Mouse (Mus musculus) embryonic facial prominence, embryonic 13.5 days (tissue): ENCODE measurements around the gene Cfap57. TPM values are rescaled to one million over a fixed set of nuclear protein-coding genes. Genes with fewer than 3 reads are reported as not detected.
"Not testable (repeated sequence)": the region's sequence is repeated elsewhere in the genome, so short reads cannot be mapped to it uniquely, and the experiment has no call there.

ENCODE experiments used
- ATAC-seq: fragments of 200-750 bp; cut with Nextera tagmentation; 2 replicates; pipeline ENCODE4 v1.8.0; 2017; ENCODE audit warnings: low read depth; ENCODE audit not compliant: insufficient number of reproducible peaks, insufficient read depth, low FRiP score, low TSS enrichment
- H3K27ac ChIP-seq: fragments of 300-500 bp; sonication (generic); 2 replicates; pipeline ENCODE4 v1.5.1; 2015; ENCODE audit warnings: moderate library complexity, mild to moderate bottlenecking, inconsistent platforms
- H3K27me3 ChIP-seq: fragments of 300-500 bp; sonication (generic); 2 replicates; pipeline ENCODE4 v1.6.1; 2015; ENCODE audit warnings: mild to moderate bottlenecking, inconsistent platforms
- H3K36me3 ChIP-seq: fragments of 300-500 bp; sonication (generic); 2 replicates; pipeline ENCODE4 v1.6.1; 2015; ENCODE audit warnings: mild to moderate bottlenecking, inconsistent platforms
- H3K4me1 ChIP-seq: fragments of 300-500 bp; sonication (generic); 2 replicates; pipeline ENCODE4 v1.6.1; 2015; ENCODE audit warnings: inconsistent platforms
- H3K4me2 ChIP-seq: fragments of 300-500 bp; sonication (generic); 2 replicates; pipeline ENCODE4 v1.6.1; 2015; ENCODE audit warnings: moderate library complexity, mild to moderate bottlenecking, inconsistent platforms
- H3K4me3 ChIP-seq: fragments of 300-500 bp; sonication (generic); 2 replicates; pipeline ENCODE4 v1.5.1; 2015; ENCODE audit warnings: mild to moderate bottlenecking, inconsistent platforms
- H3K9ac ChIP-seq: fragments of 300-500 bp; sonication (generic); 2 replicates; pipeline ENCODE4 v1.6.1; 2015; ENCODE audit warnings: mild to moderate bottlenecking, inconsistent platforms
- H3K9me3 ChIP-seq: fragments of 300-500 bp; sonication (generic); 2 replicates; pipeline ENCODE4 v1.6.1; 2016; ENCODE audit warnings: inconsistent platforms
- WGBS: fragments of 180-500 bp; shearing (Covaris S2); methylation state at CpG from one replicate; pipeline ENCODE4 v1.1.7; 2015; ENCODE audit warnings: mixed read lengths; 5-methylcytosine and 5-hydroxymethylcytosine counted together
- polyA plus RNA-seq: library from polyadenylated mRNA; unstranded; fragments of >200 nt; fragmentation: Nextera tagmentation; extraction: Ambion mirVana; gene quantifications from 2 replicates; pipeline ENCODE4 v1.2.1, GENCODE M21; 2015

Cfap57 gene
- polyA plus RNA-seq, 1 experiment from 2014 or later, result 0.22 TPM

DNA sequence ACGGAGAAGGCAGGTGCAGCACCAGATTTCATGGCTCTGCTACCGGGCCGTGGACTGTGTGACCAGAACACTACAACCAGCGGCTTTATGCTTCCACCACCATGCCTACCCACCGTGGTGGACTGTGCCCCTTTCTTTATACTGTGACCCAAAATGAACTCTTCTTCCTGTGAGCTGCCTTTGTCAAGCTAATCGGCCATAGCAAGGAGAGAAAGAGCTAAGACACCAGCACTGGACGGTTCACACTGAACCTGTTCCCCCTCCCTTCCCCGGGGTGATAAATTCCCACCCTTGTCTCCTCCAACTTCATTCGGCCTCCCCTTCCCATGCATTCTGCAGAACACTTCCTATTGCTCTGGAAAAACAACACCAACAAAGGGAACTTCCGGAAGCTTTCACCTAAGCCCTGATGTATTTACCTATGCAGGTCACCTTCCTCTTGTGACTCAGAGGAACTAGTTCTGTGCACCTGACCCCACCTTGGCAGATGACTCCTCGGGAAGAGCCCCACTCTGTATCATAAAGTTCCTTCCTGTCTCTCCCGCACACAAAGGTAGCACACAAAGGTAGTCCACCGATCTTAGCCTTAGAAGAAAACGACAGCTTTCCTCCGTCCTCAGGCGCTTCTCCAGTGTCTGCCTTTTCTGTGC lies 103.0 kb downstream of the Cfap57 start:
- no peaks in the 10 kb centered on the region for H3K36me3 ChIP-seq
- no peak overlapping the region for H3K4me3 ChIP-seq
- H3K9me3 ChIP-seq, result no peaks in the 10 kb centered on the region
- WGBS, result 35% methylated on average over 15 of the region's 16 CpGs
- H3K27ac ChIP-seq, result no peak overlapping the region
- H3K4me1 ChIP-seq, result peaks cover 13% of the 10 kb centered on the region
- peaks cover 11% of the 10 kb centered on the region; the same call in 1 of the 2 replicates for H3K27me3 ChIP-seq
- ATAC-seq, result no peak
- H3K9ac ChIP-seq, result no peak overlapping the region
- no peak overlapping the region for H3K4me2 ChIP-seq

DNA sequence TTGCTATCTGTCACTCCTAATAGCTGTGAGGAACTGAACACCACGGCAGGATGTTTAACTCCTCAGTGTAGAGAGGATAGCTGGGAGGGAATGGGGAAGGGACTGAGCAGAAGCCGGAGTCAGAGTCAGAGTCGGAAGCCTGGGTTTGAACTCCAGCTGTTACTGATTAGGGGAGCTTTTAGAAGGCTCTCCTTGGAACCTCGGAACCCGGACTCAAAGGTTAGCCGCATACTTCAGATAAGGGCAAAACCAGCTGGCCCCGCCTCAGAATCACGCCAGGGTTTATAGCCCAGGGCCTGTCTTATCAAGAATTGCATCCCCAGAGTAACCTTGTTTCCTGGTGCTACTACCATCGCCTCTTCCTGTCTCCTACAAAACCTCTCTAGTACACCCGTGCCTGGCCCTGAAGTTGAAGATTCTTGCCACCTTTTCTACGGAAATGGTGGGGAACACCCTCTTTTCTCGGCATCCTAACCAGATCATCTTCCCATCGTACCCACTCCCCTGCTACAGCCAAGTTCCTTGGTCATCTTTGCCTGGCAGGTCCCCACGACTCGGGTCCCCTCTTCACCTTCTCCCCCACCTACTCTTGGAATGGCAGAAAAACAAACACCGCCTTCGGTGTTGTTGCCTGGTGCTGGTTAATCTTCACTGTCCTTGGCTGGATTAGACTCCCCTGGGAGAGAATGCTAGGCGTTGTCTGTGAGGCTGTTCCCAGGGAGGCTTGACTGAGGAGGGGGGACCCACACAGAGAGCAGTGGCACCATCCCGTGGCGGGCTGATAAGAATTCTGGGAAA lies 103.7 kb downstream of the Cfap57 start:
- H3K27me3 ChIP-seq, result peaks cover 11% of the 10 kb centered on the region; the same call in 1 of the 2 replicates
- H3K4me1 ChIP-seq, result peaks cover 13% of the 10 kb centered on the region
- no peak for ATAC-seq
- 8% methylated on average over 20 of the region's 20 CpGs for WGBS
- H3K36me3 ChIP-seq, result no peaks in the 10 kb centered on the region
- no peak overlapping the region for H3K4me3 ChIP-seq
- H3K9ac ChIP-seq, result no peak overlapping the region
- no peaks in the 10 kb centered on the region for H3K9me3 ChIP-seq
- no peak overlapping the region for H3K27ac ChIP-seq
- no peak overlapping the region for H3K4me2 ChIP-seq

DNA sequence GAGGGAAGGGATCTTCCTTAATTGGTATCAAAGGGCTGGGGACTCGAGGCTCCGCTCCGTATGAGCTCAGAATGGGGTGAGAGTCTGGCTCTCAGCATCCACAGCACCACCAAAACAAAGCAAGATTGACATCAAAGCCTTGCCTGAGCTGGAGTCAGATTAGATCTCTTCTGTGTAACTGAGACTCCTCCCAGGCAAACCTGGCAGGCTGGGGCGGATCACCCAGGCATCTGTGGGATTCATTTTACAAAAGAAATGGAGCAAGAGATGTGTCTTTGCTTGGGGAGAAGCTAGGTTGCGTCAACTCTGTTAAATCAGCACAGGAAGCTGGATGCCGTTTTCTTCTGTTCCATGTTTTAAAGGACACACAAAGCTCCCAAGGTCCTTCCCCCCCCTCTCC lies 111.5 kb downstream of the Cfap57 start:
- Histone ChIP-seq H3K27me3 (no peaks in the 10 kb centered on the region), H3K4me1 (0 out of 2 replicates have a peak, but pooled peaks cover 5% of the 10 kb centered on the region), H3K4me2 (no peak overlapping the region), H3K4me3 (no peak overlapping the region), H3K27ac (0 out of 2 replicates have a peak overlapping the region, but pooled peaks have one; percentile 44), H3K9me3 (no peaks in the 10 kb centered on the region), H3K9ac (no peak overlapping the region), H3K36me3 (no peaks in the 10 kb centered on the region)
- 0 out of 2 replicates have a peak, but pooled peaks have one; percentile 20 for ATAC-seq
- WGBS, result 6% methylated on average over 6 of the region's 6 CpGs

DNA sequence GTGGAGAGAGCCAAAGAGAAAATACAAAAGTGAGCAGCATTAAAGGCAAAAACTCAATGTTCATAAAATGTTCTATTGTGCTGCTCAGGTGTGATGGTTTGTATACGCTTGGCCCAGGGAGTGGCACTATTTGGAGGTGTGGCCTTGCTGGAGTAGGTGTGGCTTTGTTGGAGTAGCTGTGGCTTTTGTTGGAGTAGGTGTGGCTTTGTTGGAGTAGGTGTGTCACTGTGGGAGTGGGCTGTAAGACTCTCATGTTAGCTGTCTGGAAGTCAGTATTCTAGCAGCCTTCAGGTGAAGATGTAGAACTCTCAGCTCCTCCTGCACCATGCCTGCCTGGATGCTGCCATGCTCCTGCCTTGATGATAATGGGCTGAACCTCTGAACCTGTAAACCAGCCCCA lies 113.4 kb downstream of the Cfap57 start:
- H3K9ac ChIP-seq, H3K9me3 ChIP-seq, H3K4me1 ChIP-seq, H3K4me2 ChIP-seq, H3K36me3 ChIP-seq, H3K4me3 ChIP-seq, H3K27me3 ChIP-seq, ATAC-seq, H3K27ac ChIP-seq: not testable (repeated sequence)
- 76% methylated on average over 1 of the region's 1 CpGs for WGBS

DNA sequence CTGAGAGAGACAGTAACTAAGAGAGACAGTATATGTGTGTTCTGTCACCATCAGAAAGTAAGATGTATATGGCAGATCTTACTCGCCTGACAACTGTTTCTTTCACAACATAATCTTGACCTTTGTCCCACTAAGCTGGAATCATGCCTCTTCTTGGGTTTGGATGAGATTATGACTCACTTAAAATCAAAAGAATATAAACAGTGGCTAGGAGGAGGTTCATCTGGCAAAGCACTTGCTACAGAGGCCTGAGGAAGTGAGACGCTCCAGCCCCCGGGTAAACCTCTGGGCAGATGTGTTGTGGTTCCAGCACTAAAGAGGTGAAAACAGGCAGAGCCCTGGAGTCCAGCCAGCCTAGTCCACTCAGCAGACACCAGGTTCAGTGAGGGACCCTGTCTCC lies 115.0 kb downstream of the Cfap57 start:
- 72% methylated on average over 3 of the region's 3 CpGs for WGBS

More for the DNA sequence above, 115.0 kb downstream of the Cfap57 start:
- Histone ChIP-seq H3K4me1 (0 out of 2 replicates have a peak, but pooled peaks cover 5% of the 10 kb centered on the region), H3K9ac (no peak overlapping the region), H3K4me2 (no peak overlapping the region), H3K27ac (no peak overlapping the region), H3K27me3 (no peaks in the 10 kb centered on the region), H3K36me3 (no peaks in the 10 kb centered on the region), H3K4me3 (no peak overlapping the region), H3K9me3 (no peaks in the 10 kb centered on the region)
- no peak for ATAC-seq

Other genes starting within 250 kb of the Cfap57 start
- 9.9 and 10.3 TPM in 2 replicates for gene Szt2, start 211.5 kb downstream of the Cfap57 start, polyA plus RNA-seq
- gene Med8, start 211.4 kb downstream of the Cfap57 start, polyA plus RNA-seq, result 111 and 115 TPM in 2 replicates
- gene Elovl1, start 192.7 kb downstream of the Cfap57 start, polyA plus RNA-seq, result 55.7 and 62.8 TPM in 2 replicates
- gene Cdc20, start 183.4 kb downstream of the Cfap57 start, polyA plus RNA-seq, result 225 and 247 TPM in 2 replicates
- 0.54 and 1.1 TPM in 2 replicates for gene Mpl, start 163.3 kb downstream of the Cfap57 start, polyA plus RNA-seq
- 19.4 and 19.6 TPM in 2 replicates for gene Tie1, start 130.7 kb downstream of the Cfap57 start, polyA plus RNA-seq
- 4.1 and 5.0 TPM in 2 replicates for gene 2610528J11Rik, start 93.8 kb downstream of the Cfap57 start, polyA plus RNA-seq
- gene Tmem125, start 76.7 kb downstream of the Cfap57 start, polyA plus RNA-seq, result 2.8 and 3.2 TPM in 2 replicates
- gene Ebna1bp2, start within 50 bp of the Cfap57 start, polyA plus RNA-seq, result 141 and 164 TPM in 2 replicates
- gene Olfr62, start 38.2 kb upstream of the Cfap57 start, polyA plus RNA-seq, result not detected in 2 replicates
- 0.19 and 0.20 TPM in 2 replicates for gene Olfr1342, start 72.0 kb upstream of the Cfap57 start, polyA plus RNA-seq
- 0.07 TPM in 1 of 2 replicates, not detected in the other for gene Olfr1341, start 82.7 kb upstream of the Cfap57 start, polyA plus RNA-seq
- gene Olfr1340, start 99.4 kb upstream of the Cfap57 start, polyA plus RNA-seq, result not detected in 2 replicates
- gene Olfr1339, start 111.4 kb upstream of the Cfap57 start, polyA plus RNA-seq, result not detected in 2 replicates
- 0.08 TPM in 1 of 2 replicates, not detected in the other for gene Olfr1338, start 138.0 kb upstream of the Cfap57 start, polyA plus RNA-seq
- not detected in 2 replicates for gene Olfr1337, start 161.8 kb upstream of the Cfap57 start, polyA plus RNA-seq
- not detected in 2 replicates for gene Olfr1335, start 189.2 kb upstream of the Cfap57 start, polyA plus RNA-seq
- not detected in 2 replicates for gene Olfr1333, start 215.5 kb upstream of the Cfap57 start, polyA plus RNA-seq
- gene Olfr1331, start 243.9 kb upstream of the Cfap57 start, polyA plus RNA-seq, result not detected in 2 replicates